Mouse (Mus musculus) bone marrow macrophage, adult 2 months (primary cell): ENCODE data around the gene Dnah2. TPM values are rescaled to one million over a fixed set of nuclear protein-coding genes. Genes with fewer than 3 reads are reported as not detected.

Experiments
- H3K27ac ChIP-seq: 2 replicates; pipeline ENCODE4 v1.5.1; 2012; ENCODE audit warnings: low read depth, low read length; ENCODE audit not compliant: insufficient read depth
- H3K4me1 ChIP-seq: 2 replicates; pipeline ENCODE4 v1.6.1; 2012; ENCODE audit warnings: low read length; ENCODE audit not compliant: control insufficient read depth, insufficient read depth
- H3K4me3 ChIP-seq: 2 replicates; pipeline ENCODE4 v1.5.1; 2012; ENCODE audit warnings: mild to moderate bottlenecking, low read length, moderate library complexity; ENCODE audit not compliant: insufficient read depth
- CTCF ChIP-seq: IDR thresholded peaks from 2 replicates; pipeline ENCODE4 v1.5.1; 2012; ENCODE audit warnings: low read depth, mild to moderate bottlenecking, low read length, moderate library complexity
- POLR2A ChIP-seq: IDR thresholded peaks from 2 replicates; pipeline ENCODE4 v1.6.1; 2012; ENCODE audit warnings: mild to moderate bottlenecking, low read depth, low read length, borderline replicate concordance
- polyA plus RNA-seq: library from polyadenylated mRNA; stranded (reverse); fragments of >200 nt; gene quantifications from 2 replicates; pipeline ENCODE4 v1.2.4, GENCODE M21; 2012; ENCODE audit not compliant: missing spikeins, insufficient read depth, insufficient read length

Gene Dnah2
- polyA plus RNA-seq, 1 experiment = 0.72 TPM

DNA sequence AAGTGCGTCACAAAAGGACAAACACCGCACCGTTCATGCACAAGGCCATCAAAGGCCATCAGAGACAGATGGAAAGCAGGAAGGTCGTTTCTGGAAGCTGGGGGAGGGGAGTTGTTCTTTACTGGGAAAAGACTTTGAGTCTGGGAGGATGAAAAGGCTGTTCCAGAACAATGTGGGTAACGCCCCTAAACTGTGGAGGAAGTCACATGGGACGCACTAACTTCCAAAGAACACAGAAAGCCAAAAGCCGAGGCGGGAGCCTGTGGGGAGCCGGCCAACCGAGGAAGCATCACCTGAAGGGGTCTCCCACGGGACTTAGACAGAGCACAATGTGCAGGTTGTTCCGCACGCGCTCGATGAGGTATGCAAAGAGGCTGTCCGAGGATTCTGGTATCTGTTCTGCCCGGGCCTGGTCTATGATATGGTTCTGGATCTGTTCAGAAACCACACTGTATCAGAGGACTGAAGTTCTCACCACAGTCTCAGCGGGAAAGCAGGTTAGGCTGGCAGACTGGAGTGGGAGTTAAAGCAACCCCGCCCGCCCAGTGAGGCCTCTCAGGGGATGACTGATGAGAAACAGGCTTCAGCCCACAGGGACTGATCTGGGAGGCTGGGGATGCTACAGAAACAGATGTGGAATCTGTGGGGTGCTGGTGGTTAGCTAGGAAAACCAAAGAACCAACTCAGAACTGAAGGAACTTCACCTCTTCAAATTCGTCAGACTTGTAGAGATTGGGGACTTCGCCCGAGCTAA is 96.6 kb downstream of the Dnah2 start:
- Histone ChIP-seq H3K4me1 (no peaks in the 10 kb centered on the region), H3K4me3 (no peak overlapping the region), H3K27ac (no peak overlapping the region)
- TF ChIP-seq CTCF (no peak), POLR2A (no peak)

DNA sequence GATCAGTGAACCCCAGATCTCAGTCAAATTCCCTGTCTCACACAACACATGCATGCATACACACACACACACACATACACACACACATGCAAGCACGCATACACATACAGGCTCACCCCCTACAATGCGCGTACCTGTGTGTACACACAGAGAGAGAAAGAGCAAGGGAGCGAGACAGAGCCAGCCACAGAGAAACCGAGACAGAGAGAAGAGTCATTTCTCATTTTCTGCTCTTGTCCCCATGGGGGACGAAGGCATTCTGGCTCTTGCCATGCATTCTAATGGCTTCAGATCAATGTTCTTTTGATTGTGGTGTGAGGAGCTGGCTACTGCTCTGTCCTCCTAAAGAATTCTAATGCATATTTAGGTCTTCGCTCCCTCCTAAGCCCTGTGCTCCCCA is 101.6 kb downstream of the Dnah2 start:
- no peak for TF ChIP-seq CTCF
- TF ChIP-seq POLR2A = no peak
- peaks cover 8% of the 10 kb centered on the region for H3K4me1 ChIP-seq
- H3K4me3 ChIP-seq = no peak overlapping the region

GRCm38 (mm10) chr11:69443328-69443727 is 105.6 kb downstream of the Dnah2 start:
- Histone ChIP-seq H3K27ac (no peak overlapping the region), H3K4me1 (peaks cover 8% of the 10 kb centered on the region), H3K4me3 (no peak overlapping the region)
- TF ChIP-seq CTCF = no peak
- TF ChIP-seq POLR2A = no peak

More for the DNA sequence above, 101.6 kb downstream of the Dnah2 start:
- H3K27ac ChIP-seq = no peak overlapping the region

DNA sequence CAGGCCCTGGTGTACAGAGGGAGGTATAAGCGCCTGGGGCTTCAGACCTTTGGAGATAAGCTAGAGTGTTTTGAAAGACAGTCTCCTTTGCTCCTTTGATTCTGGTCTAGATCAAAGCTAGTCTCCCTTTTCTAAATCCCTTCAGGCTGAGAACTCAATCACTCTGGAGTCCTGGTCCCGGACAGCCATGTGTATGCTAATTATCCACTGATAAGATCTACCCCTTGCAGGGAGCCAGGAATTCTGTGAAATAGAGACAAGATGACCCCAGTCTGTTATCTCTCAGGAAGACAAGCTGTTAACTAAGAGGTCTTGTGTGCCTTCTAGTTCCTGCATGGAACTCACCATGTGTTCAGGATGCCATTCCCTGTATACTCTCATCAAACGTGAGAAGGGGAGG is 111.6 kb downstream of the Dnah2 start:
- Histone ChIP-seq H3K4me1 (no peaks in the 10 kb centered on the region; the same call in 1 of the 2 replicates), H3K27ac (no peak overlapping the region), H3K4me3 (no peak overlapping the region)
- TF ChIP-seq POLR2A (no peak), CTCF (no peak)

GRCm38 (mm10) chr11:69433189-69433588 is 115.7 kb downstream of the Dnah2 start:
- TF ChIP-seq CTCF (no peak), POLR2A (no peak)
- H3K27ac ChIP-seq = no peak overlapping the region
- no peak overlapping the region for H3K4me3 ChIP-seq
- H3K4me1 ChIP-seq = peaks cover 14% of the 10 kb centered on the region

- Histone ChIP-seq H3K4me1 (peaks cover 14% of the 10 kb centered on the region), H3K27ac (no peak overlapping the region), H3K4me3 (no peak overlapping the region)
- TF ChIP-seq CTCF (no peak), POLR2A (no peak)
Measured at GRCm38 (mm10) chr11:69432640-69432982, 116.3 kb downstream of the Dnah2 start.

GRCm38 (mm10) chr11:69431829-69432639 is 116.9 kb downstream of the Dnah2 start:
- peak; percentile 64 for TF ChIP-seq CTCF
- TF ChIP-seq POLR2A = no peak
- H3K4me3 ChIP-seq = no peak overlapping the region
- peaks cover 14% of the 10 kb centered on the region for H3K4me1 ChIP-seq
- H3K27ac ChIP-seq = no peak overlapping the region

DNA sequence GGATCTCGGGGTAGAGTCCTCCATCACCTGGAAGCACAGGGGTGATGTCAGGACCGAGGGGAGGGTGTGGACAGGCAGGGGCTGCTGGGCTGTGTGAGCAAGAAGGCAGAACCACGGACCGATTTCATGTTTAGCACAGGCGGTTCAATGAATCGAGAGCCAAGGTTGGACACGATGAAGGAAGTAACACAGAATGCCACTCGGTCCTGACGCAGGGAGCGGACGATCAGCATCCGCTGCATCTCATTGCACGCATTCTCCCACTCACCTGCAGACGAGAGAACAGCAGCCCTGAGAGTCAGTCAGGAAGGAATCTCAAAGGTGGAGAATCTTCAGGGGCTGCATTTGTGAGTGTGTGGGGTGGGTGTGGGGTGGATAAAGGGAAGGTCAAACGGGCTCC is 118.3 kb downstream of the Dnah2 start:
- TF ChIP-seq CTCF = no peak
- no peak for TF ChIP-seq POLR2A
- peaks cover 14% of the 10 kb centered on the region for H3K4me1 ChIP-seq
- no peak overlapping the region for H3K27ac ChIP-seq
- H3K4me3 ChIP-seq = no peak overlapping the region

DNA sequence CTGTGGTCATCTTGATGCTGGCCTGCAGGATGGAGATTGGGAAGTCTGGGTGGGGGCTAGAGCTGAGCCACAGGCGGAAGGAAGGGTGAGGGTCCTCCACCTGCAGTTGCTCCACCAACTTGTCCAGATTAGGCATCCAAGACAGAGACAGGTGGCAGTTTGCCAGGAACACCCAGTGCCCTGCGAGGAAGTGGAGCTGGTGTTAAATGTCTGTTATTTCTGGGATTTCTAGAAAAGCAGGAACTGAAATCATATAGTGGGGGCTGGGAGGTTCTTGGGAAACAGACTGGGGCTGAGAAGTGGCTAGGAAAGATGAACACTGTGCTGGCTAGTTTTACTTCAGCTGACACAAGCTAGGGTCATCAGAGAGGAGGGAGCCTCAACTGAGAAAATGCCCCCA is 119.6 kb downstream of the Dnah2 start:
- H3K4me1 ChIP-seq = peaks cover 15% of the 10 kb centered on the region
- H3K4me3 ChIP-seq = no peak overlapping the region
- no peak for TF ChIP-seq POLR2A
- TF ChIP-seq CTCF = no peak
- H3K27ac ChIP-seq = peak overlapping the region; percentile 29; the same call in 1 of the 2 replicates

DNA sequence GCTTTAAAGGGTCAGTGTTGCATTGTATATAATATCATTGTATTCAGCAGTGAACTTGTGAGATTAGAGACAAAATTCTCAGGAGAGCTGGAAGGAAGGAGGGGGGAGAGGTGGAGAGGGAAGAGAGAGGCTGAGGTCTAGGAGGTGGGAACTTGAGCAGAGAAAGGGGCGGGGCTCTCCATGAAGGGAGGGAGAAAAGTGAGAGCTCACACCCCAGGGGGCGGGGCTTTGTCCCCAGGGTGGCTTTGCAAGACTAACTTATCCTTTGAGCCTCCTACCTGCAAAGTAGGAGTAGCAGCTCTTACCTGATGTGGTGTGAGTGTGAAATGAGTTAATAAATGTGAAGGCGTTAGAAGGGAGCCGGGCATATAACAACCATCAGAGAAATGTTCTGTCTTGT is 120.2 kb downstream of the Dnah2 start:
- H3K27ac ChIP-seq = no peak overlapping the region
- TF ChIP-seq POLR2A = no peak
- TF ChIP-seq CTCF = no peak
- H3K4me3 ChIP-seq = no peak overlapping the region
- peaks cover 20% of the 10 kb centered on the region for H3K4me1 ChIP-seq
